Comparison of ENCODE assay signal across 9 mouse cellular contexts in genomic region chr1:87418733-87419132, GRCm38 (mm10). TPM values are rescaled to one million over a fixed set of nuclear protein-coding genes. Genes with fewer than 3 reads are reported as not detected.
DNase-seq lines count a peak whose midpoint lies in the region; ATAC-seq lines count a peak whose summit lies in the region.
"Had no signal": no experiment of that assay in that cellular context is flagged by ENCODE, and none has a peak within 500 bp of the region (broad histone marks: within the 10 kb centered on the region; RNA-seq: fewer than 3 reads in every experiment).

No protein-coding gene starts in this region.

- 88% methylated on average over 4 of the region's 4 CpGs for WGBS in midbrain, embryonic 11.5 days
- WGBS in midbrain, embryonic 15.5 days, result 92% methylated on average over 4 of the region's 4 CpGs

- H3K27ac ChIP-seq in midbrain, embryonic 11.5 days (ENCODE audit: low read depth, low read length), result no peak overlapping the region
- H3K27ac ChIP-seq in midbrain, embryonic 15.5 days, result no peak overlapping the region

- ATAC-seq in midbrain, embryonic 11.5 days (ENCODE audit: low FRiP score), result no peak
- no peak for ATAC-seq in midbrain, embryonic 15.5 days (replicated peaks)
- ATAC-seq in megakaryocyte progenitor cell, adult 5-6 weeks (replicated peaks; ENCODE audit: poor library complexity), result peak; percentile 89

- no peaks in the 10 kb centered on the region for H3K4me1 ChIP-seq in midbrain, embryonic 11.5 days (ENCODE audit: control insufficient read depth, insufficient read depth, low read length)
- no peaks in the 10 kb centered on the region for H3K4me1 ChIP-seq in midbrain, embryonic 15.5 days

- no peak overlapping the region for H3K4me3 ChIP-seq in midbrain, embryonic 11.5 days (ENCODE audit: low read depth, low read length)
- no peak overlapping the region for H3K4me3 ChIP-seq in midbrain, embryonic 15.5 days

- peaks cover 10% of the 10 kb centered on the region; the same call in 1 of the 2 replicates for H3K36me3 ChIP-seq in midbrain, embryonic 11.5 days (ENCODE audit: control insufficient read depth, insufficient read depth, low read length)
- peaks cover 30% of the 10 kb centered on the region for H3K36me3 ChIP-seq in midbrain, embryonic 15.5 days (replicated peaks)

- DNase-seq in gastrocnemius, adult 18-20 months (ENCODE audit: low spot score), result peak; percentile 3
- no peak for DNase-seq in gastrocnemius, adult 8-10 months (ENCODE audit: low spot score in 2 of 2)
- DNase-seq in midbrain, embryonic 11.5 days (ENCODE audit: low spot score, missing footprints), result peak; percentile 91
- DNase-seq in cerebellum, postnatal 14 days, result peak; percentile 16 to 24
- DNase-seq in testis, postnatal 14 days (ENCODE audit: low spot score), result no peak
- DNase-seq in adrenal gland, adult 2 months, result no peak

- H3K9ac ChIP-seq in midbrain, embryonic 11.5 days (ENCODE audit: low read length), result no peak overlapping the region
- H3K9ac ChIP-seq in midbrain, embryonic 15.5 days, result no peak overlapping the region

- no peaks in the 10 kb centered on the region for H3K27me3 ChIP-seq in midbrain, embryonic 11.5 days (ENCODE audit: control insufficient read depth, insufficient read depth, low read length)
- no peaks in the 10 kb centered on the region for H3K27me3 ChIP-seq in midbrain, embryonic 15.5 days (replicated peaks)

- H3K9me3 ChIP-seq in midbrain, embryonic 11.5 days (ENCODE audit: control insufficient read depth, low read length), result no peaks in the 10 kb centered on the region
- no peaks in the 10 kb centered on the region for H3K9me3 ChIP-seq in midbrain, embryonic 15.5 days

- H3K4me2 ChIP-seq in midbrain, embryonic 11.5 days, result no peak overlapping the region
- no peak overlapping the region for H3K4me2 ChIP-seq in midbrain, embryonic 15.5 days

RNA-seq across cellular contexts. Expression of gene Kcnj13, which starts 24.2 kb away (rescaled TPM):
- under 1 TPM; 0.28 to 0.43 TPM for total RNA-seq in gastrocnemius, adult 18-20 months (2021)
- total RNA-seq in gastrocnemius, adult 8-10 months (2022), result under 1 TPM in 1 of 4 experiments, not detected in 3; 0.54 TPM
- polyA plus RNA-seq in midbrain, embryonic 11.5 days (2014; fragmentation: Nextera tagmentation; extraction: Ambion mirVana), result 0.14 and 0.38 TPM in 2 replicates
- polyA plus RNA-seq in midbrain, embryonic 15.5 days (2015; fragmentation: Nextera tagmentation; extraction: Ambion mirVana), result 7.6 and 8.1 TPM in 2 replicates
- not detected in 2 replicates for total RNA-seq in megakaryocyte progenitor cell, adult 5-6 weeks (2015)
- not detected in 2 replicates for total RNA-seq in megakaryocyte progenitor cell, adult 5-6 weeks (2017)
- not detected for total RNA-seq in adrenal gland, adult 2 months (2021)
- not detected in 2 replicates for polyA plus RNA-seq in adrenal gland, adult 2 months (2012; rRNA removed)

RNA-seq across cellular contexts. Expression of gene Snorc, which starts 51.3 kb away (rescaled TPM):
- not detected for total RNA-seq in gastrocnemius, adult 18-20 months (2021)
- total RNA-seq in gastrocnemius, adult 8-10 months (2022), result not detected
- polyA plus RNA-seq in midbrain, embryonic 11.5 days (2014; fragmentation: Nextera tagmentation; extraction: Ambion mirVana), result not detected in 2 replicates
- 0.83 and 1.1 TPM in 2 replicates for polyA plus RNA-seq in midbrain, embryonic 15.5 days (2015; fragmentation: Nextera tagmentation; extraction: Ambion mirVana)
- not detected in 2 replicates for total RNA-seq in megakaryocyte progenitor cell, adult 5-6 weeks (2015)
- total RNA-seq in megakaryocyte progenitor cell, adult 5-6 weeks (2017), result not detected in 2 replicates
- not detected for total RNA-seq in adrenal gland, adult 2 months (2021)
- polyA plus RNA-seq in adrenal gland, adult 2 months (2012; rRNA removed), result not detected in 2 replicates
- total RNA-seq: layer of hippocampus, postnatal 14 days had no signal

Comparison
In these comparisons a context has a peak if more than half of its experiments do, and no peak if none do; other contexts are left out.
1. DNase-seq: peak in gastrocnemius, adult 18-20 months (single experiment), midbrain, embryonic 11.5 days (single experiment) and cerebellum, postnatal 14 days (2 of 2); none in gastrocnemius, adult 8-10 months (0 of 2), testis, postnatal 14 days (single experiment) and adrenal gland, adult 2 months (single experiment).